Comparison of ENCODE assay signal across 21 mouse cellular contexts in the genomic region with DNA sequence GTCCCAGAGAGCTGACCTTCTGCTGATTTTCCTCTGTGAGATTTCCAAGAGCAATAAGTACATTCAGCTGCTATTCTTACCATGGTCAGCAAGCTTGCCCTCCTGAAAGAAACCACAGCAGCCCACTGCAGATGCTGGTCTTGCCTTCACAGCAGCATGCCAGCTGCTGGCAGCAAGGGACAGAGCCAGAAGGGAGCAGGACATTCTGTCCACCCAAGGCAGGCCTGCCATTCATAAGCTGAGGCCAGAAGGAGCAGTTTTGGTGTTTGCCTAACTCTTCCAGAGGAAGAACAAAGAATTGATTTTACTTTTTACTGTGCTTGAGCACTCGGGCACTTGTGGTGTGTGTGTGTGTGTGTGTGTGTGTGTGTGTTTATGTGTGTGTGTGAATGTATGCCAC.
DNase-seq lines count a peak whose midpoint lies in the region; ATAC-seq lines count a peak whose summit lies in the region.
"Had no signal": no experiment of that assay in that cellular context is flagged by ENCODE, and none has a peak within 500 bp of the region (broad histone marks: within the 10 kb centered on the region; RNA-seq: fewer than 3 reads in every experiment).

No protein-coding gene starts in this region.

- H3K9ac ChIP-seq in heart, embryonic 13.5 days, result 0 out of 2 replicates have a peak overlapping the region, but pooled peaks have one; percentile 37
- no peak overlapping the region for H3K9ac ChIP-seq in neural tube, embryonic 11.5 days (ENCODE audit: low read length)
- H3K9ac ChIP-seq in neural tube, embryonic 15.5 days (replicated peaks), result no peak overlapping the region
- H3K9ac ChIP-seq: embryonic facial prominence, embryonic 13.5 days; forebrain, embryonic 13.5 days; forebrain, postnatal 0 days; heart, embryonic 15.5 days; hindbrain, embryonic 13.5 days had no signal

- WGBS in heart, embryonic 13.5 days, result 77% methylated on average over 1 of the region's 1 CpGs
- WGBS in neural tube, embryonic 11.5 days, result 71% methylated on average over 1 of the region's 1 CpGs
- whole genome bisulfite sequencing in neural tube, embryonic 15.5 days, result 76% methylated on average over 1 of the region's 1 CpGs
- 77% methylated on average over 1 of the region's 1 CpGs for WGBS in limb, embryonic 10.5 days
- WGBS in embryonic facial prominence, embryonic 10.5 days, result 87% methylated on average over 1 of the region's 1 CpGs

- H3K27ac ChIP-seq in heart, embryonic 13.5 days (replicated peaks), result no peak overlapping the region
- H3K27ac ChIP-seq in neural tube, embryonic 11.5 days (ENCODE audit: low read depth, low read length), result 0 out of 2 replicates have a peak overlapping the region, but pooled peaks have one; percentile 20
- no peak overlapping the region for H3K27ac ChIP-seq in neural tube, embryonic 15.5 days (replicated peaks)
- peak overlapping the region; percentile 26; the same call in 1 of the 2 replicates for H3K27ac ChIP-seq in limb, embryonic 10.5 days
- no peak overlapping the region for H3K27ac ChIP-seq in embryonic facial prominence, embryonic 10.5 days (replicated peaks)
- H3K27ac ChIP-seq: embryonic facial prominence, embryonic 13.5 days; forebrain, embryonic 13.5 days; heart, embryonic 10.5 days; heart, embryonic 15.5 days; hindbrain, embryonic 13.5 days; hindbrain, postnatal 0 days had no signal

- H3K4me1 ChIP-seq in heart, embryonic 13.5 days, result no peaks in the 10 kb centered on the region
- no peaks in the 10 kb centered on the region for H3K4me1 ChIP-seq in neural tube, embryonic 11.5 days (ENCODE audit: control insufficient read depth, insufficient read depth, low read length)
- 0 out of 2 replicates have a peak, but pooled peaks cover 7% of the 10 kb centered on the region for H3K4me1 ChIP-seq in neural tube, embryonic 15.5 days
- H3K4me1 ChIP-seq in limb, embryonic 10.5 days, result 0 out of 2 replicates have a peak, but pooled peaks cover 3% of the 10 kb centered on the region
- H3K4me1 ChIP-seq in embryonic facial prominence, embryonic 10.5 days, result 0 out of 2 replicates have a peak, but pooled peaks cover 6% of the 10 kb centered on the region
- H3K4me1 ChIP-seq: heart, embryonic 10.5 days; heart, embryonic 15.5 days had no signal

- H3K4me2 ChIP-seq in heart, embryonic 13.5 days, result no peak overlapping the region
- no peak overlapping the region for H3K4me2 ChIP-seq in neural tube, embryonic 11.5 days (ENCODE audit: low read depth)
- no peak overlapping the region for H3K4me2 ChIP-seq in neural tube, embryonic 15.5 days
- H3K4me2 ChIP-seq: embryonic facial prominence, embryonic 13.5 days; forebrain, embryonic 13.5 days; heart, embryonic 15.5 days; hindbrain, embryonic 13.5 days had no signal

- no peak for DNase-seq in heart, adult 8-10 months (ENCODE audit: low spot score)
- DNase-seq in neural tube, embryonic 11.5 days (ENCODE audit: low spot score), result no peak
- DNase-seq in 3T3-L1 (ENCODE audit: low read depth, low spot score), result peak; percentile 22
- no peak for DNase-seq in limb, embryonic 10.5 days (ENCODE audit: low spot score)
- no peak for DNase-seq in embryonic facial prominence, embryonic 10.5 days (ENCODE audit: low spot score)
- DNase-seq: cerebellum, adult 11 months; cerebellum, adult 8-10 months; cerebellum, postnatal 14 days; forebrain, postnatal 0 days; gastrocnemius, postnatal 25 days; heart, adult 11 months; heart, postnatal 14 days had no signal

- H3K4me3 ChIP-seq in heart, embryonic 13.5 days, result no peak overlapping the region
- H3K4me3 ChIP-seq in neural tube, embryonic 11.5 days (ENCODE audit: low read depth, low read length), result no peak overlapping the region
- no peak overlapping the region for H3K4me3 ChIP-seq in neural tube, embryonic 15.5 days (replicated peaks)
- H3K4me3 ChIP-seq in limb, embryonic 10.5 days, result no peak overlapping the region
- H3K4me3 ChIP-seq in embryonic facial prominence, embryonic 10.5 days, result no peak overlapping the region
- H3K4me3 ChIP-seq: embryonic facial prominence, embryonic 13.5 days; forebrain, embryonic 13.5 days; heart, embryonic 10.5 days; heart, embryonic 15.5 days; hindbrain, embryonic 13.5 days had no signal

- no peaks in the 10 kb centered on the region for H3K27me3 ChIP-seq in heart, embryonic 13.5 days (replicated peaks)
- H3K27me3 ChIP-seq in neural tube, embryonic 11.5 days (ENCODE audit: control insufficient read depth, insufficient read depth, low read length), result no peaks in the 10 kb centered on the region
- no peaks in the 10 kb centered on the region for H3K27me3 ChIP-seq in neural tube, embryonic 15.5 days (replicated peaks)
- H3K27me3 ChIP-seq in limb, embryonic 10.5 days (ENCODE audit: low read depth, poor library complexity, severe bottlenecking), result no peaks in the 10 kb centered on the region
- no peaks in the 10 kb centered on the region for H3K27me3 ChIP-seq in embryonic facial prominence, embryonic 10.5 days (replicated peaks; ENCODE audit: low read depth, poor library complexity, severe bottlenecking)
- H3K27me3 ChIP-seq: CH12.LX; embryonic facial prominence, embryonic 13.5 days; forebrain, embryonic 13.5 days; heart, embryonic 15.5 days; hindbrain, embryonic 13.5 days had no signal

- ATAC-seq in heart, embryonic 13.5 days (ENCODE audit: extremely low read depth, insufficient number of reproducible peaks, low FRiP score, low TSS enrichment), result no peak
- no peak for ATAC-seq in neural tube, embryonic 11.5 days (ENCODE audit: insufficient read depth, low FRiP score, low TSS enrichment)
- no peak for ATAC-seq in neural tube, embryonic 15.5 days (ENCODE audit: low FRiP score)
- ATAC-seq: forebrain, embryonic 13.5 days; forebrain, postnatal 0 days; hindbrain, postnatal 0 days had no signal

- peaks cover 6% of the 10 kb centered on the region for H3K36me3 ChIP-seq in heart, embryonic 13.5 days
- no peaks in the 10 kb centered on the region for H3K36me3 ChIP-seq in neural tube, embryonic 11.5 days (ENCODE audit: control insufficient read depth, insufficient read depth, low read length)
- peaks cover 6% of the 10 kb centered on the region; the same call in 1 of the 2 replicates for H3K36me3 ChIP-seq in neural tube, embryonic 15.5 days
- H3K36me3 ChIP-seq in limb, embryonic 10.5 days, result no peaks in the 10 kb centered on the region
- peaks cover 4% of the 10 kb centered on the region; the same call in 1 of the 2 replicates for H3K36me3 ChIP-seq in embryonic facial prominence, embryonic 10.5 days (replicated peaks)
- H3K36me3 ChIP-seq: heart, embryonic 15.5 days had no signal

- peaks cover 7% of the 10 kb centered on the region for H3K9me3 ChIP-seq in heart, embryonic 13.5 days
- no peaks in the 10 kb centered on the region for H3K9me3 ChIP-seq in neural tube, embryonic 11.5 days (ENCODE audit: control insufficient read depth, low read length)
- H3K9me3 ChIP-seq in neural tube, embryonic 15.5 days (replicated peaks), result no peaks in the 10 kb centered on the region
- no peaks in the 10 kb centered on the region for H3K9me3 ChIP-seq in limb, embryonic 10.5 days (replicated peaks)
- 0 out of 2 replicates have a peak, but pooled peaks cover 5% of the 10 kb centered on the region for H3K9me3 ChIP-seq in embryonic facial prominence, embryonic 10.5 days
- H3K9me3 ChIP-seq: forebrain, embryonic 13.5 days; heart, embryonic 10.5 days; heart, embryonic 15.5 days; hindbrain, embryonic 13.5 days had no signal

Comparison
In these comparisons a context has a peak if more than half of its experiments do, and no peak if none do; other contexts are left out.
1. H3K27ac ChIP-seq: peak in neural tube, embryonic 11.5 days (single experiment) and limb, embryonic 10.5 days (single experiment); none in heart, embryonic 13.5 days (single experiment), neural tube, embryonic 15.5 days (single experiment) and embryonic facial prominence, embryonic 10.5 days (single experiment).